Mouse (Mus musculus): ENCODE measurements around the gene Arsb.

GRCm38 (mm10) chr13:93895430-93895829, 124.0 kb downstream of the Arsb start:
- TF ChIP-seq CTCF (IDR thresholded peaks at IDR 0.05; ENCODE audit: low read depth, low read length) = no peak
- TF ChIP-seq TAL1 (conservative IDR thresholded peaks at IDR 0.05; ENCODE audit: low read depth, low read length) = no peak
- TF ChIP-seq GATA1 (IDR thresholded peaks at IDR 0.05; ENCODE audit: borderline replicate concordance, low read length) = no peak
- TF ChIP-seq POLR2AphosphoS5 (IDR thresholded peaks at IDR 0.05; ENCODE audit: insufficient replicate concordance, low read depth, low read length) = no peak
- TF ChIP-seq GATA2 (IDR thresholded peaks at IDR 0.05; ENCODE audit: borderline replicate concordance, low read depth, low read length) = no peak

Measured in G1E (cell line).